Mouse (Mus musculus): ENCODE results near the gene Mfsd4a. TPM values are rescaled to one million over a fixed set of nuclear protein-coding genes. Genes with fewer than 3 reads are reported as not detected.
A peak's percentile ranks its signal among the peaks of the same experiment; 100 is the strongest.

Mfsd4a gene
- total RNA-seq, 2 experiments from 2014 or later = 86.2 to 87.4 TPM

DNA sequence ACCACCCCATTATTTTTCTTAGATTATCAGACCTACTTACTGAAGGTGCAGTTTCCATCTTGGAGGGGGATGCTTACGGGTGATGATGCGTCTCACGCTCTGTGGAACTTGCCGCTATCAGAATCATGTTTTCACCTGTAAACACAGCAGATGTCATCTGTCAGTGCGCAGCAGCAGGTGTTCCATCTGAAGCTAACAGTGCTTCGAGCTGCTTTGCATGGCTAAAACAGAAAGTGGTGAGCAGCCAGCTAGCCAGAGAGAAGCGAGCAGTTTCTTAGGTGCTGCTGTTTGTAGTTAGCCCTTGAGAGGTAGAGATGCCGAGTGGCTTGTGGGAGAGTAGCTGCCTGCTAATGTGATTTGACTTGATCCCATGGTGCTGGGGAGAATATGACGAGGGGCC lies 39.4 kb downstream of the Mfsd4a start:
- intact Hi-C loops (cut with DNase I) = no loop called here
- DNase-seq (ENCODE audit: low spot score in 2 of 2) = no peak

DNA sequence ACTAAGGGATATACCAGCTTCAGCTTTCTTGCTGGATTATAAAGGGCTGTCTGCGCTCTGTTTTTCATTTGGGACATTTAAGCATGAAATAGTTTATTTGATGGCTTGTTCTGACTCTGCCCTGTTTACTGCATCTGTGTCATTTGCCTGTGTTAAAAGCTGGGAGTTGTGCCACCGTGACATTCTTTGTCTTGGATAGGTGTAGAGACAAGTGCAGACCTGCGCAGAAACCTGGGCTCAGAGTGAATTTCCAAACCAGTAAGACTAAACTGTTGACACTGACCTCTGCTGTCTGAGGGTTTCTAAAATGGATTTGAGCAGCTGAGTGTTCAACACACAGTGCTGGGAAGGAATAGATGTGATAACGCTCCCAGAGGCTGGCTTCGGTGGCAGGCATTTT lies 39.9 kb downstream of the Mfsd4a start:
- no peak for DNase-seq (ENCODE audit: low spot score in 2 of 2)
- intact Hi-C loops (cut with DNase I) = no loop called here

DNA sequence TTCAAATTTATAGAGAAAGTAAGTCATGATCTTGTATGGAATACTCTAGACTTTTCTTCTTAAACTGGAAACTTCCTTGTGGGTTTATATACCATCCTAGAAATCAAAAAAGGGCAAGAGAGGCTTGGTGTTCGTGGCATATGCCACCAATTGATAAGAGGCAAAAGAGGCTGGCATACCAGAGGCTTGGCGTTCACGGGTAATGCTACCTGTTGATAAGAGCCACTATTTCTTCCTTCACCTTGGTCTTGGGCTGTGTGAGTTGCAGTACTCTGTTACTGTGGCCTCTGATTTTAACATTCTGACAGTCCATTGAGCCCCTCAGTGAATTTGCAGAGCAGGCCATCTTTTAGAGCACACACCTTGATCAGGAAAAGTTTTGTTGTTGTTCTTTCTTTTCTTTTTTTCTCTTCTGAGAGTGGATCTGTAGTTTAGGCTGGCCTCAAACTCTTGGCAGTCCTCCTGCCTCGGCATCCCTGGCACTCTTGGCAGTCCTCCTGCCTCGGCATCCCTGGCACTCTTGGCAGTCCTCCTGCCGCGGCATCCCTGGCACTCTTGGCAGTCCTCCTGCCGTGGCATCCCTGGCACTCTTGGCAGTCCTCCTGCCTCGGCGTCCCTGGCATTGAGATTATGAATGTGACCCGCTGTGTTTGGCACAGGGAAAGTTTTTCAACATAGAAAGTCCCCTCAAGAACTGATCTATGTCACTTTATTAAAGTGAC lies 40.8 kb downstream of the Mfsd4a start:
- DNase-seq (ENCODE audit: low spot score in 2 of 2) = no peak
- intact Hi-C loops (cut with DNase I) = no loop called here

DNA sequence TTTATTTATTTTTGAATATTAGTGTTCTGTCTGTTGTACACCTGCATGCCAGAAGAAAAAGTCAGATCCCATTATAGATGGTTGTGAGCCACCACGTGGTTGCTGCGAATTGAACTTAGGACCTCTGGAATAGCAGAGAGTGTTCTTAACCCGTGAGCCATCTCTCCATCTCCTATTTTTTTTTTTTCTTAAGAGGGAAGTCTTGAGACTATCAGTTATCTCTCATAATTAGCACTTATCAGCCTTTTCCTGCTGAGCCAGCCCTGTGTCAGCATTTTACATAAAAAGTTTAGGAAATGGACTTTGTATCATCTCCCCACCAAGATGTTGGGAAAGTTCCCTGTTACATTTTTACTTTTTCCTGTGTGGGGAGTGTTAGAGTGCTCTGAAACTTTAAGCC lies 45.8 kb downstream of the Mfsd4a start:
- no peak for DNase-seq (ENCODE audit: low spot score in 2 of 2)

DNA sequence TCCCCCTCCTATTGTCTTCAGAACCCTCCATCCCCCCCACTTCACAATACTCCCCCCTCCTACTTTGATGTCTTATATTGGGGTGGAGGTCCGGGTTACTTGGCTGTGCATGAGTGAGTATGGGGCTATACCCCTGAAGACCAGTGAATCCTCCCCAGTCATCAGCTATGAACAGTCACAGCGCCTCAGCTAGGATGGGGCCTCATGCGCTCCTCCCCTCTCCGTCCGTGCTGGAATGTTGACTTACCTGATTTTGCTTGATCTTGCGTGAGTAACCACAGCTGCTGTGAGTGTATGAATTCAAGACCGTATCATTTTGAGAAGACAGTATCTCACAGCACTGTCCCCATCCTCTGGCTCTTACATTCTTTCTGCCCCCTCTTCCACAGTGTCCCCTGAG lies 48.0 kb downstream of the Mfsd4a start:
- intact Hi-C loops (cut with DNase I) = no loop called here
- DNase-seq (ENCODE audit: low spot score in 2 of 2) = no peak

More for the DNA sequence above, 45.8 kb downstream of the Mfsd4a start:
- intact Hi-C loops (cut with DNase I) = no loop called here

DNA sequence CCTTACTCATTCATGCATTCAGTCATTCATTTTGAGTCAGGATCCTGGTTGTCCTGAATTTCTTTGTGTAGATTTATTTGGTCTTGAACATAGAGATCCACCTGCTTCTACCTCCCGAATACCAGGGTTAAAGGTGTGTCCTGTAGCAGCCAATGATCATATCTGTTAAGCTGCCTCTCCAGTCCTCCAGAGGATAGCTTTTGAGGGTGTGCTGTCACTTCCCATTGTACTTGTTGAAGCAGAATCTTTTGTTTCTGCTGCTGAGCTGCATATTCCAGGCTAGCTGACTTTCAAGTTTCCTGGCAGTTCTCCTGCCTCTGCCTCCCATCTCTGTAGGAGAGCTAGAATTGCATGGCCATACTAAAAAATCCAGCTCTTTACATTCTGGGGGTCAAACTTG lies 51.2 kb downstream of the Mfsd4a start:
- no peak for DNase-seq (ENCODE audit: low spot score in 2 of 2)
- intact Hi-C loops (cut with DNase I) = no loop called here

DNA sequence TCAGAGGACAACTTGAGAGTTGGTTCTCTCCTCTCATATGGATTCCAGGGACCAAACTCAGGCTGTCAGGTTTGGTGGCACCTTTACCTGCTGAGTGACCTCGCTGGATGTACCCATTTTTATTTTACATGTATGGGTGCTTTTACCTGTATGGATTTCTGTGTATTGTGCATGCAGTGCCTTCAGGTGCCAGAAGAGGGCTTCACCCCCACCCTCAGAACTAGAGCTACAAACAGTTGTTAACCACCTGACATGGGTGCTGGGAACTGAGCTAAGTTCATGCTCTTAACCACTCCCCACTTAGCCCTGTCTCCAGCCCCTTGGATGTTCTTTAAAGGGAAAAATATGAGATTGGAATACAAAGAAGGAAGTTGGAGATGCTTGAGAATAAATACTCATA lies 53.1 kb downstream of the Mfsd4a start:
- intact Hi-C loops (cut with DNase I) = no loop called here
- DNase-seq (ENCODE audit: low spot score in 2 of 2) = no peak

DNA sequence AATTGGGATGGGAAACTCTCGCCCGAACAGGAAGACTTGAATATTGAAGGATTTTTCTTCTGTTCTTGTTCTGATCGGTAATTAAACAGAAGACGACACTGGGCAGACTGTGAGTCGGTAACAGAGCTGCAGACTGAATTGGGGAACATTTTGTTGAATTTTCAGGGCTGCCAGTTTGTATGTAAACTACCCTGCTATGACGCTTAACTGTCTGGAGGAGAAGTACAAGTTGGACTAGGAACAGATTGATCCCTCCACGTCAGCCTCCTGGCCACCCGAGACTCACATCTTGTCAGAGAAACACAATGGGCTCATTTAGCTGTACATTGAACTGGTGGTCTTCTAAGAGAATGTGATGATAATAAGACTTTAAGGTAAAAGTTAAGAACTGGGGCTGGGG lies 55.0 kb downstream of the Mfsd4a start:
- DNase-seq (ENCODE audit: low spot score in 2 of 2) = no peak
- intact Hi-C loops (cut with DNase I) = no loop called here

DNA sequence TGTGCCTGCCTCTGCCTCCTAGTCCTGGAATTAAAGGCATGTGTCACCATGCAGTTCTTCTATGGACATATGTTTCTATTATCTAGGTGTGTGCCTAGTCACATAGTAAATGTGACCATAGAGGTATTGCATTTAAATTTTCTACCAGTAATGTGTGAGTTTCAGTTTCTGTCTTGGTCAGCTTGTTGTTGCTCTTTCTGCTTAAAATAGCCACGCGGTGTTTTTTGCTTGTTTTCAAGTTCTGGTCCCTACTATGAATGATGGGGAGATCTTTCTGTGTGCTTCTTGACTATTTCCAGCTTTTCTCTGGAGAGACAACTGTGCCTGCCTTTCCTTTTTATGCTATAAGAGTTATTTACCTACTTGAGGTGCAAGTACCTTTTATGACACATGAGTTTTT lies 56.1 kb downstream of the Mfsd4a start:
- intact Hi-C loops (cut with DNase I) = no loop called here
- DNase-seq (ENCODE audit: low spot score in 2 of 2) = no peak

DNA sequence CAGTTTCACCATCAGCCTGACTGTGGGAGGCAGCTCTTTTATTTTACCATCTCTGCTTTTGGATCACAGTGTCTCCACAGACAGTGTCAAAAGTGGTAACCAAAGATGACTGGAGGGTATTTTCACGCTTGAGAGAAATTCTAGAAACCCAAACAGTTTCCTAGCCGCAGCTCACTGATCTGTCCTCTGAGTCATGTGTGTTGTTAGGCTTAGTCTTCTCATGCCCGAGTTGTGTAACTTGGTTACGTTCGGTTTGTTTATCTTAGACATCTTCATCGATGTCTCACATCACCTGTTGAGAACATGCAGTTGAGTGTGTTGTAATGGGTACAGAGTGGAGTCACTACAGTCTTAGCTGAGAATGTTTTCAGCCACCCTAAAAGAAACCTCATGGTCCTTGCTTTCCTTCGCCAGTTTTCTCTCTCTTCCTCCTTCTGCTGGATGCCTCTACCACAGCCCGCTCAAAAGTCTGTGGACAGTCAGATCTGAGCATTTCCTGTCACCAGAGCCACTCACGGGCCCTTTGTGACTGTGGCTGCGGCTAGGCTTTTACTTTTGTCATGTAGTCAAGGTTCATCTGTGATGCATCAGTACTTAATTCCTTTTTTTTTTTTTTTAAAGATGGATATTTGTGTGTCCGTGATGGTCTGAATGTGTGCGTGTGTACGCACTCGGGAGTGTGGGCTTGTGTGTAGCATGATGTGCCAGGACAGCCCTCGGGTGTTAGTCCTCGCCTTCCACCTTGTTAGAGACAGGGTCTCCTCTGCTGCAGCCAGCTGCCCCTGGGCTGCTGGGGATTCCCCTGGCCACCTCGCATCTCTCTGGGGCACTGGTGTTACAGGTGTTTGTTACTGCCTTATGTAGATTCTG lies 57.0 kb downstream of the Mfsd4a start:
- DNase-seq (ENCODE audit: low spot score in 2 of 2) = no peak
- intact Hi-C loops (cut with DNase I) = no loop called here

DNA sequence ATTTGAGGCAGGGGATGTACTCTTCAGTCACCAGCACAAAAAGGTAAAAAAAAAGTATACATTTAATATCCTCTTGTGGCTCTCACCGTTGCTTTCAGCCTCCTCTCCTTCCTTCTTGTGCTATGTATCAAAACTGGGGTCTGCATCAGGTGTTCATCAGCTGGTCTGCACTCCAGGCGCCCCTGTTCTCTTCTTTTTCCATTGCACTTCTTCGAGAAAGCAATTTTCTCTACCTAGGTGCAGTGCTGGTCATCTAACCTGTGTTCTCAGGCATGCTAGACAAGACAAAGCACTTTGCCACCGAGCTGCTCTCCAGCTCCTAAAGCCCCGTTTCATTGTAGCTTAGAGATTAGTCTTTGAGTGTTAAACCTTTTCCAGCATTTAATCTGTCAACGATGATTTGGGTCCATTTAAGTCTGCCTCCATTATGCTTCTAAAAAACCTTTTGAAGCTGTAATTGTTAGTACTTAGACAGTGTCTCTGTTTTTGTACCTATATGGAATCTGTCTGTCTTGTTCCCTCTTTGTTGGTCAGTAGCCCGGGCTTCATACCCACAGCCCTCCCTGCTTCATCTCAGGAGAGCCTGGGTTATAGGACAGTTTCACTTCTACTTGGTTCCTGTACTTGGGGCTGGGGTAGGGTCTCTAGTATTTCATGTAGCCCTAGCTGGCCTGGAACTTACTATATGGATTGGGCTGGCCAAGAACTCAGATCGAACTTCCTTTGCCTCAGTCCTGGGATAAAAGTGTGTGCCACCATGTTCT lies 58.8 kb downstream of the Mfsd4a start:
- intact Hi-C loops (cut with DNase I) = loop anchor here (5.0 kb wide), 1 partner anchor 33 kb away; no protein-coding TSS in a partner anchor
- no peak for DNase-seq (ENCODE audit: low spot score in 2 of 2)

DNA sequence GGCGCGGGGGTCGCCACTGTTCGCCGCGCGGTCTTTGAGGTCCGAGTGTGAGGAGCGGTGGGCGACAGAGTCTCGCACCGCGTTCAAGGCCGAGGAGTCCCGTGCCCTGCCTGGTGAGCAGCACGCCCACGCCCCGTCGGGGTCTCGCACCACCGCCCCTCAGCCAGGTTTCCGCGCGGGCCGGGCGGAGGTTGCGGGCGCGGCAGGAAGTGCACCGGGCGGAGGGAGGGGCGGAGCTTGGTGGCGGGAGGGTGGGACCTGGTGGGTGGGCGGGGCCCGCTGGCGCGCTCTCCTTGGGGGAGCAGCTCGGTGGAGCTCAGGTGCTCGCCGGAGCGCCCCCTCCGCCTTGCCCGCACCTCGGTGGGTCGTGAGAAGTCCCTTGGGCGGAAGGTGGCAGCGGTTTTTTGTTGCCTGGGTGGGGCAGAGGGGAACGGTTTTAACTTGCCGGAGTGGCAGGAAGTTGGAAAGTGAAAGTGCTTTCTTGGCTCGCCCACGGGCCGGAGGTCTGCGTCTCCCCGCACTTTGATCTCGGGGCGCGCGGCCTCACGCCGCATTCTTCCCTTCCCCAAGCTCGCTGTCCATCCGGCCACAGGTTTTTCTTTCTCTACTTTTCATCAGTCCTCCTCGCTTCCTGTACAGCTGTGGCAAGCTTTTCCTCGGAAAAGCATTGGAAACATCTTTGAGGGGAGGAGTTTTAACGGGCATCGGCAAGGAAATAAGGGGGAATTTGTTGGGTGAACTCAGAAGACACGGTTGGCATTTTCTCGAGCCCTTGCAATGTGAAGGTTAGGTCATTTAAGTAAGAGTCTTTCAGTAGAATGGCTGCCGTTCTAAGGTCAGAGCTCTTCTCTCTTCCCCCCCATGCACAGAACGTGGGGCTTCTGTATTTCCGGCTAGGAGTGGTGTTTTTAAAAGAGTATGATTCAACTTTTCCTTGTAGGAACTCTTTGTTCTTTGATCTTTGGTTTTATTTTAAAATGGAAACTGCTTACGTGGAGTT lies 59.7 kb downstream of the Mfsd4a start:
- peak; percentile 45 to 79 for DNase-seq (ENCODE audit: low spot score in 2 of 2)
- intact Hi-C loops (cut with DNase I) = loop anchor here (5.0 kb wide), 1 partner anchor 34 kb away; no protein-coding TSS in a partner anchor

DNA sequence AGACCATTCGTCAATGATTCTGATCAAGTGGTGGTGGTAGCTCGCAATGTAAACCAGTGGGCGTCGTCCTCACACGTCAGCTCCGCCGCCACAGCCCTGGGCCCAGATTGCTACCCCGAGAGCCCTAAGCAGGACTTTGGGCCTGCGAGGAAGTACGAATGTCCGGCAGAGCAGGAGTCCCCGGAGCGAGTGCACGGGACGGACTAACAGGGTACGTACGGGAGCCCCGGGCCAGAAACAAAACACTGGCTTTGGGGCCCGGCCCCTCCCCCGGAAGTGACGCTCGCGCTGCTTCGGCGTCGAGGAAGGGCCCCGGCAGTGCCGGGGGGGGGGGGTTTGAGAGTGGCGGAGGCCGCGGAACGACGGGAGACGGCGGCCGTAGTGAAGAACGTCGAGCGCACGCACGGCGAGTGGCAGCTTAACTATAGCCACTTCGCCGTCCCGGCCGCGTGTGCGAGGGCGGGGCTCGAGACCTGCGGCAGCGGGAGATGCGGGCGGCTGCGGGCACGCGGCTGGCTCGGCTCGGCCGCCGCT lies 60.5 kb downstream of the Mfsd4a start, which contains the start of gene Elk4:
TSS of gene Elk4 (plus strand) at position 326 of the 534 bp plus-strand sequence.
- DNase-seq (ENCODE audit: low spot score in 2 of 2) = peak; percentile 83 to 85
- intact Hi-C loops (cut with DNase I) = loop anchor here (5.0 kb wide), 1 partner anchor 35 kb away; no protein-coding TSS in a partner anchor

DNA sequence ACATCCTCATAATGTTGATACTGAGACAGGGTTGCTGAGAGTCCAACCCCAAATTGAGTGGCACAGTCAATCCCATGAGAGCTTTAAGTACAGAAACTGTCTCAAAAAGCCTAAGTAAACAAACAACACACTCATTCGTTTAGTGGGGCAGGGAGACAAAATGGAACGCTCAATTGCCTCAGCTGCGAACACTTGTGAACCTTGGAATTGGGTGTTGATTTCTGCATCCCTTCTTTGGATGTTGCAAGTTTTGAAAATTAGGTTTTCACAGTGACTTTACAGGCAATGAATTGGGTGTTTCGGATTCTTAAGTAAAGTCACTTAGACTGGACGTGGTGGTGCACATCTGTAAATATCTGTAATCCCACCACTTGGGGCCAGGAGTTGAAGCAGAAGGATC lies 61.1 kb downstream of the Mfsd4a start:
- DNase-seq (ENCODE audit: low spot score in 2 of 2) = no peak
- intact Hi-C loops (cut with DNase I) = loop anchor here (5.0 kb wide), 1 partner anchor 36 kb away; no protein-coding TSS in a partner anchor

DNA sequence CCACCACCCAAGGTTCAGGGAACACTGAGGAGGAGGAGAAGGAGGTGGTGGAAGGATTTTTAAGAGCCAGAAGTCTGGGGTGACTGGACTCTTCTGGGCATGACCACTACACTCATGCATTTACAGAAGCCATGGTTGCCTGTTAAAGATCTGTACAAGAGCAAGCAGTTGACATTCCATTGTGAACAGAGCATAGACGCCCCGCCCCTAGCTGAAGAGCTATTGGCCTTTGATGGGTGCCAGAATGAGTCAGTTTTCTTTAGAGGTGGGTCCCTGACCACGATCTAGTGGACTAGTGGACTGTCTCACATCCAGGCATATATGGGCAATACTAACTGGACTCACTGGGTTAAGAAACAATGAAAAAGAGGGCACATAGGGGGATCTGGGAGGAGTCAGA lies 61.8 kb downstream of the Mfsd4a start:
- intact Hi-C loops (cut with DNase I) = loop anchor here (5.0 kb wide), 1 partner anchor 36 kb away; no protein-coding TSS in a partner anchor

DNA sequence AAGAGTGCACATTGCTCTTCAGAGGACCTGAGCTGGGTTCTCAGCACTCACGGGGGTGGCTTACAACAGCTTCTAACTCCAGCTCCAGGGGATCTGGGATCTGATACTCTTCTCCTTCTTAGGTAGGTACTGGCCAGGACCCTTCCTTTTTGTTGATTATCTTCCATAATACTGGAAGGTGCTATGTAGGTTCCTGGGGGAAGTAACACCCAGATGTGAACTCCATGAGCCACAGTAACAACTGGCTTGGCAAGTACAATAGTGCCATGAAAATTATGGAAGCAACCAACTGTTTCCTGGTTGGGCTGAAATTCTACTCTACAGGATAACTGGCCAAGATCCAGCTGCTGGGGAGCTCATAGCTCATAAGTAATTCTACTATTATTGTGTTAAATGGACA lies 62.4 kb downstream of the Mfsd4a start:
- no peak for DNase-seq (ENCODE audit: low spot score in 2 of 2)
- intact Hi-C loops (cut with DNase I) = loop anchor here (5.0 kb wide), 1 partner anchor 37 kb away; no protein-coding TSS in a partner anchor

More for the DNA sequence above, 61.8 kb downstream of the Mfsd4a start:
- DNase-seq (ENCODE audit: low spot score in 2 of 2) = no peak

DNA sequence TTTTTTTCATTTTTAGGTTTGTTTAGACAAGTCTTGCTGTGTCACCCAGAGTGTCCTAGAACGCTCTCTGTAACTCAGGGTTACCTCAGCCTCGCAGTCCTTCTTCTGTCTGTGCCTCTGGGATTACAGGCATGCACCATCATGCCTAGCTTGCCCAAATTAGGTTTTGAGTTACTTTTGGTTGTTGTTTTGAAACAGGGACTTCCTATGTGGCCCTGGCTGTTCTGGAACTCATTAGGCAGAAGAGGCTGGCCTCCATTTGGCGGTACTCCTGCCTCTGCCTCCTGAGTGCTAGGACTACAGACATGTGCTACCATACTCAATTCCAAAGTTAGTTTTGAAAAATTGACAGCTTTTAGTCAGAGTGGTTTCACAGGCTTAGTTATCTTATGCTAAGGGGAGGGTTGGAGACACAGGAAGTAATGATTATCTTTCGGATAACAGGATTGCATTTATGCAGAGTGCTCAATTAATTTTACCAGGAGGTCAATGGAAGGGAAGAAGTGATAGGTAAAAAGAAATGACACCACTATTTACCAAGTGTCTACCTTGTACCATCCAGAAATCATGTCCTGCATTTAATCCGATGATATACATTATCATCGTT lies 63.2 kb downstream of the Mfsd4a start:
- intact Hi-C loops (cut with DNase I) = loop anchor here (5.0 kb wide), 1 partner anchor 38 kb away; no protein-coding TSS in a partner anchor
- DNase-seq (ENCODE audit: low spot score in 2 of 2) = no peak

DNA sequence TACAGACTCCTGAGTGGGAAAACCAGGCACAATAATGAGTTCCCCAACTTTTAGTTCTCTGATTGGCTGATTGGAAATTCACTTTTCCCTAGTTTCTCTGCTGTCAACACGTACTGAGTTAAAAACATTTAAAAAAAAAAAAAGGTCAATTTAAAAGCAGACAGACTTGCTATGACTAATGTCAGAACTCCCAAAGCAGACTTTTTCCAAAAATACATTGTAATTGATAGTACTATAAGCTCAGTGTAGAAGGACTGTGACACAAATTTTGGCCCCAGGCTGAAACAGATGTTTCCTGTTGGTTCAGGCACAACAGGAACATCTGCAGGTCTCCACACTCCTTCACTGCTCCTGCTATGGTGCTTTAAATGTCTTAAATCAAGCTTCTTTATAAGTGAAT lies 64.0 kb downstream of the Mfsd4a start:
- no peak for DNase-seq (ENCODE audit: low spot score in 2 of 2)
- intact Hi-C loops (cut with DNase I) = no loop called here

Data from left cerebral cortex, postnatal 14 days (tissue).